Mouse (Mus musculus) limb, embryonic 10.5 days (tissue): ENCODE data around the gene Ldhd. TPM values are rescaled to one million over a fixed set of nuclear protein-coding genes. Genes with fewer than 3 reads are reported as not detected.

Experiments
- DNase-seq: peaks from one replicate; pipeline ENCODE4 v3.0.0-alpha.2; 2017; ENCODE audit warnings: low spot score
- H3K27ac ChIP-seq: fragments of 300-500 bp; sonication (generic); 2 replicates; pipeline ENCODE4 v1.5.1; 2016; ENCODE audit warnings: mild to moderate bottlenecking
- H3K27me3 ChIP-seq: fragments of 300-500 bp; sonication (generic); 2 replicates; pipeline ENCODE4 v1.6.1; 2016; ENCODE audit warnings: low read depth, mild to moderate bottlenecking; ENCODE audit not compliant: poor library complexity, severe bottlenecking
- H3K36me3 ChIP-seq: fragments of 300-500 bp; sonication (generic); 2 replicates; pipeline ENCODE4 v1.6.1; 2016; ENCODE audit warnings: mild to moderate bottlenecking, moderate library complexity
- H3K4me1 ChIP-seq: fragments of 300-500 bp; sonication (generic); 2 replicates; pipeline ENCODE4 v1.6.1; 2016
- H3K4me3 ChIP-seq: fragments of 300-500 bp; sonication (generic); 2 replicates; pipeline ENCODE4 v1.5.1; 2016; ENCODE audit warnings: mild to moderate bottlenecking, moderate library complexity
- H3K9me3 ChIP-seq: fragments of 300-500 bp; sonication (generic); replicated peaks from 2 replicates; pipeline ENCODE4 v1.6.1; 2016; ENCODE audit warnings: mild to moderate bottlenecking
- WGBS: fragments of 180-500 bp; shearing (Covaris S2); methylation state at CpG from one replicate; pipeline ENCODE4 v1.1.7; 2016; 5-methylcytosine and 5-hydroxymethylcytosine counted together
- polyA plus RNA-seq: library from polyadenylated mRNA; unstranded; fragments of >200 nt; fragmentation: Nextera tagmentation; extraction: Ambion mirVana; gene quantifications from 2 replicates; pipeline ENCODE4 v1.2.1, GENCODE M21; 2016

Ldhd gene
- polyA plus RNA-seq, 1 experiment from 2014 or later = 0.25 TPM

- Histone ChIP-seq H3K4me1 (peaks cover 8% of the 10 kb centered on the region), H3K9me3 (no peaks in the 10 kb centered on the region), H3K27ac (peak within 1 kb of the TSS; percentile 99), H3K4me3 (peak within 1 kb of the TSS; percentile 86), H3K27me3 (no peaks in the 10 kb centered on the region), H3K36me3 (peaks cover 17% of the 10 kb centered on the region; the same call in 1 of the 2 replicates)
- DNase-seq = peak; percentile 94
- under 1% methylated on average over 75 of the region's 75 CpGs for WGBS
These were observed 13.3 kb upstream of the Ldhd start, which contains the start of gene Zfp1 for GRCm38 (mm10) chr8:111643264-111644141. TSS of gene Zfp1 (plus strand) at chr8:111643401.

DNA sequence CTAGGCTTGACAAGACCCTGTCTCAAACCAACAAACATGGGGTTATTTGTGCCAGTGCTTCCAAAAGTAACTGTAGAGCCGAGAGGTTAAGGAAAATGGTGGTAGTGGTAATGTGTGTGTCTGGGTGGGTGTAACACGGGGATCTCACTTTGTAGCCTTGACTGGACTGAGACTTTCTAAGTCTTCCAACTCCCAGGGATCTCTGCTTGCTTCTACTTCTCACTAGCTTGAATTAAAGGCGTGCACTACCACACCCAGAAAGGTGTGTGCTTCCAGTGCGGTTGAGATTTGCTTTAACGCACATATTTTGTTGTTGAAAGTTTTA lies 12.7 kb upstream of the Ldhd start:
- Histone ChIP-seq H3K4me3 (peak overlapping the region; percentile 86), H3K9me3 (no peaks in the 10 kb centered on the region), H3K27me3 (no peaks in the 10 kb centered on the region), H3K27ac (peak overlapping the region; percentile 99), H3K4me1 (peaks cover 8% of the 10 kb centered on the region), H3K36me3 (peaks cover 17% of the 10 kb centered on the region; the same call in 1 of the 2 replicates)
- 10% methylated on average over 5 of the region's 5 CpGs for WGBS
- no peak for DNase-seq

- H3K4me1 ChIP-seq = peaks cover 8% of the 10 kb centered on the region
- 70% methylated on average over 5 of the region's 5 CpGs for WGBS
- peak overlapping the region; percentile 86 for H3K4me3 ChIP-seq
- no peaks in the 10 kb centered on the region for H3K9me3 ChIP-seq
- peak overlapping the region; percentile 99 for H3K27ac ChIP-seq
- DNase-seq = no peak
- no peaks in the 10 kb centered on the region for H3K27me3 ChIP-seq
- H3K36me3 ChIP-seq = peaks cover 17% of the 10 kb centered on the region; the same call in 1 of the 2 replicates
These were observed 12.3 kb upstream of the Ldhd start for GRCm38 (mm10) chr8:111642496-111642895.

GRCm38 (mm10) chr8:111641064-111641463 lies 10.9 kb upstream of the Ldhd start:
- Histone ChIP-seq H3K36me3 (peaks cover 5% of the 10 kb centered on the region; the same call in 1 of the 2 replicates), H3K4me1 (peaks cover 8% of the 10 kb centered on the region), H3K4me3 (no peak overlapping the region), H3K27ac (no peak overlapping the region), H3K27me3 (no peaks in the 10 kb centered on the region), H3K9me3 (no peaks in the 10 kb centered on the region)
- DNase-seq = no peak
- WGBS = 93% methylated on average over 2 of the region's 2 CpGs

DNA sequence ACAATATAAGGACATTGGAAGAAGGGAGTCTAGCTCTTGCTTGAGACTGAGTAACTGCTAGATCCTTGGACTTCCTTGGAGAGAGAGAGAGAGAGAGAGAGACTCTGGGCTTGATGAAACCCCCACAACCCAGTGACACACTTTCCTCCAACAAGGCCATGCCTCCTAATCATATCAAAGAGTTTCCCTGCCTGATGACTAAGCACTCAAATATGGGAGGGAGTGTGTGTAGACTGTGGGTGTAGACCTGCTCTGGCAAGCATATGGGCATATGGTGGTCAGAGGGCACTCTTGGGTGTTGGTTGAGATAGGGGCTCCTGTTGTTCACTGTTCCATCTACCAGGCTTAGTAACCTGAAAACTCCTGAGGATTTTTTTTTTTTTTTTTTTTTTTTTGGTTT lies 7.9 kb upstream of the Ldhd start:
- Histone ChIP-seq H3K36me3 (no peaks in the 10 kb centered on the region), H3K27ac (no peak overlapping the region), H3K4me1 (peaks cover 8% of the 10 kb centered on the region), H3K27me3 (no peaks in the 10 kb centered on the region), H3K4me3 (no peak overlapping the region), H3K9me3 (no peaks in the 10 kb centered on the region)
- no peak for DNase-seq

DNA sequence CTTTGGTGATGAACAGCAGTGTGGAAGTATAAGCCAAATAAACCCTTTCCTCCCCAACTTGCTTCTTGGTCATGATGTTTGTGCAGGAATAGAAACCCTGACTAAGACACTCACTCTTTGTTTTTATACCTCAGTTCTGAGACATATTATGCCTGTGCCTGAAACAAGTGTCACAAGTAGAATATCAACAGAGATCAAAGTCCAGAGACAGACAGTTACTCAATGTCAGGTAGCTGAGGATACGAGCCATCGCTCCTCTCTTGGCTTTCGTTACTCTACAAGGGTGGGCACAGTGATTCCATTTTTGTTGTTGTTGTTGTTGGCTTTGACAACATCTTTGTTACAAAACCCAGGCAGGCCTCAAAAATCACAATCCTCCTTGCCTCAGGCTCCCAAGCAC lies 2.8 kb upstream of the Ldhd start:
- H3K9me3 ChIP-seq = no peaks in the 10 kb centered on the region
- H3K4me1 ChIP-seq = peaks cover 10% of the 10 kb centered on the region
- no peak overlapping the region for H3K4me3 ChIP-seq
- H3K27me3 ChIP-seq = no peaks in the 10 kb centered on the region
- no peak overlapping the region for H3K27ac ChIP-seq
- H3K36me3 ChIP-seq = peaks cover 9% of the 10 kb centered on the region
- DNase-seq = no peak
- 96% methylated on average over 3 of the region's 3 CpGs for WGBS

DNA sequence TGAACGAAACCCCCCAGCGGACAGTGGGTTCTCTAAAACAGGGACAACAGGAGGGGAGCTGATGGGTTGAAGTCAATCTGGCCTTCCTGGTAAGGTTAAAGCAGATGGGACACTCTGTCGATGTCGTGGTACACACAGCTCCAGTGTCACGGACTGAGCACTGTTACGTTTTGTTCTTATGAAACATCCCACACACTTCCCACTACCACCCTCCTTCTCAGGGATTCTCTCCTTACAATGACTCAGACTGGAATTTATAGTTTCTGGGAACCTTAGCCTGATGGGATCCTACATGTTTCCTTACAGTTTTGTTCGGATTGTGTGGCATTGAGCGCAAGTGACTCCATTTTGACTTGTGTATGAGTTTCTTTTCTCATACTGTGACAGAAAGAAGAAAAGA lies 1.4 kb upstream of the Ldhd start:
- WGBS = 96% methylated on average over 8 of the region's 8 CpGs
- Histone ChIP-seq H3K27me3 (no peaks in the 10 kb centered on the region), H3K4me3 (no peak overlapping the region), H3K9me3 (no peaks in the 10 kb centered on the region), H3K4me1 (peaks cover 10% of the 10 kb centered on the region), H3K36me3 (peaks cover 21% of the 10 kb centered on the region), H3K27ac (no peak overlapping the region)
- no peak for DNase-seq

GRCm38 (mm10) chr8:111628894-111629501 lies 1.2 kb downstream of the Ldhd start:
- 89% methylated on average over 19 of the region's 19 CpGs for WGBS

DNA sequence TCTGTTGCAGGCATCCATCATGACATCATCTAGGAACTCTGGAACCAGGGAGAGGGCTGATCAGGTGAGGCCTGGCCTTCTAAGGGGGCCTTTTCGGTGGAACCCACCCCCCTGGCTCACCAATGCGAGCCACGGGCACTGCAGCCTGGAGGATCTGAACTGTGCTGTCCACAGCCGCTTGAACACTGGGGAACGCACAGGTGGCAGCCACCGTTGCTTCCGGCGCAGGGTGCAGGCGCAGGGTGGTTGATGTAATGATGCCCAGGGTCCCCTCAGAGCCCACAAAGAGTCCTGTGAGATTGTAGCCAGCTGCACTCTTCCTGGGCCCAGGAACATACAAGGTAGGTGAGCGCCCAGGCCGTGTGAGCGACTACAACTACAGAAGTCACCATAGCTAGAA lies 1.8 kb downstream of the Ldhd start:
- H3K4me3 ChIP-seq = no peak overlapping the region
- H3K9me3 ChIP-seq = no peaks in the 10 kb centered on the region
- peaks cover 37% of the 10 kb centered on the region for H3K36me3 ChIP-seq
- DNase-seq = no peak
- H3K27ac ChIP-seq = no peak overlapping the region
- H3K27me3 ChIP-seq = no peaks in the 10 kb centered on the region
- peaks cover 10% of the 10 kb centered on the region for H3K4me1 ChIP-seq
- whole genome bisulfite sequencing = 93% methylated on average over 12 of the region's 12 CpGs

More at GRCm38 (mm10) chr8:111628894-111629501, 1.2 kb downstream of the Ldhd start:
- H3K9me3 ChIP-seq = no peaks in the 10 kb centered on the region
- no peak for DNase-seq
- peaks cover 33% of the 10 kb centered on the region for H3K36me3 ChIP-seq
- no peak overlapping the region for H3K4me3 ChIP-seq
- H3K27ac ChIP-seq = no peak overlapping the region
- H3K27me3 ChIP-seq = no peaks in the 10 kb centered on the region
- H3K4me1 ChIP-seq = peaks cover 10% of the 10 kb centered on the region

- WGBS = 98% methylated on average over 9 of the region's 9 CpGs
- Histone ChIP-seq H3K9me3 (no peaks in the 10 kb centered on the region), H3K4me3 (no peak overlapping the region), H3K36me3 (peaks cover 40% of the 10 kb centered on the region), H3K27ac (no peak overlapping the region), H3K4me1 (peaks cover 10% of the 10 kb centered on the region), H3K27me3 (no peaks in the 10 kb centered on the region)
- DNase-seq = no peak
These were observed 2.3 kb downstream of the Ldhd start for GRCm38 (mm10) chr8:111627923-111628322.

- no peaks in the 10 kb centered on the region for H3K27me3 ChIP-seq
- 91% methylated on average over 14 of the region's 14 CpGs for WGBS
These were observed 3.2 kb downstream of the Ldhd start for GRCm38 (mm10) chr8:111626933-111627332.

DNA sequence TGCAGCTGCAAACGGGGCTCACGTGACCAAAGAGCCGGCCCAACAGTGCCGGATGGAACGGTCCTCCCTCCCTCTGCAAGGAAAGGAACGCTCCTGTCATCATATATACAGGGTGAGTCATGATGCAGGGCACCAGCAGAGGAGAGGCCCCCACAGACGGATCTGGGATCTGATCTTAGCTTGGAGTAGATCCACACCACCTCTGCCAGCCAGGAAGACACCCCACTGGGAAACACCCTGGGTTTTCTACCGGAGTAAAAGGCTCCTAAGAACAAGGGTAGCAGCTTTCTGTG lies 3.7 kb downstream of the Ldhd start:
- no peaks in the 10 kb centered on the region for H3K27me3 ChIP-seq
- no peaks in the 10 kb centered on the region for H3K9me3 ChIP-seq
- WGBS = 86% methylated on average over 8 of the region's 8 CpGs

More at GRCm38 (mm10) chr8:111626933-111627332, 3.2 kb downstream of the Ldhd start:
- Histone ChIP-seq H3K27ac (no peak overlapping the region), H3K4me1 (peaks cover 10% of the 10 kb centered on the region), H3K36me3 (peaks cover 50% of the 10 kb centered on the region), H3K4me3 (no peak overlapping the region), H3K9me3 (no peaks in the 10 kb centered on the region)
- DNase-seq = no peak

GRCm38 (mm10) chr8:111625694-111626527 lies 4.3 kb downstream of the Ldhd start:
- no peak overlapping the region for H3K4me3 ChIP-seq
- H3K27me3 ChIP-seq = no peaks in the 10 kb centered on the region
- H3K9me3 ChIP-seq = no peaks in the 10 kb centered on the region
- 37% methylated on average over 6 of the region's 6 CpGs for WGBS
- H3K4me1 ChIP-seq = peaks cover 10% of the 10 kb centered on the region
- peak; percentile 81 for DNase-seq
- H3K36me3 ChIP-seq = peaks cover 60% of the 10 kb centered on the region
- H3K27ac ChIP-seq = no peak overlapping the region

More for the DNA sequence above, 3.7 kb downstream of the Ldhd start:
- Histone ChIP-seq H3K36me3 (peaks cover 55% of the 10 kb centered on the region), H3K4me1 (peaks cover 10% of the 10 kb centered on the region), H3K27ac (no peak overlapping the region), H3K4me3 (no peak overlapping the region)
- no peak for DNase-seq
